Mouse (Mus musculus): Measurements from ENCODE around the gene Mlf2.

GRCm38 (mm10) chr6:124955212-124955611 is 24.0 kb downstream of the Mlf2 start:
- TF ChIP-seq EP300 (IDR thresholded peaks at IDR 0.05; ENCODE audit: low read length) (no peak), MAFK (IDR thresholded peaks at IDR 0.05; ENCODE audit: insufficient replicate concordance, low read length) (no peak), NRF1 (IDR thresholded peaks at IDR 0.05; ENCODE audit: low read depth, low read length) (no peak), UBTF (IDR thresholded peaks at IDR 0.05; ENCODE audit: low read depth, low read length) (no peak), CTCF (conservative IDR thresholded peaks at IDR 0.05 in 1 of 2, IDR thresholded peaks at IDR 0.05 in 1 of 2; ENCODE audit: low read depth in 2 of 2, low read length in 2 of 2) (no peak), POLR2A (IDR thresholded peaks at IDR 0.05; ENCODE audit: low read depth, low read length) (no peak), MXI1 (IDR thresholded peaks at IDR 0.05; ENCODE audit: low read depth, low read length) (no peak)

All from CH12.LX (cell line).